In genomic region chr1:186182498-186183203, GRCm38 (mm10) we compare ENCODE assay signal across 9 mouse cellular contexts.
DNase-seq lines count a peak whose midpoint lies in the region; ATAC-seq and TF ChIP-seq lines count a peak whose summit lies in the region.
"Had no signal": no experiment of that assay in that cellular context is flagged by ENCODE, and none has a peak within 500 bp of the region (broad histone marks: within the 10 kb centered on the region; RNA-seq: fewer than 3 reads in every experiment).

No protein-coding gene starts in this region.

- H3K4me2 ChIP-seq in hindbrain, embryonic 15.5 days, result peak overlapping the region; percentile 48

- 22% methylated on average over 23 of the region's 23 CpGs for WGBS in hindbrain, embryonic 15.5 days

- H3K9me3 ChIP-seq in G1E (replicated peaks), result peaks cover 30% of the 10 kb centered on the region
- H3K9me3 ChIP-seq in hindbrain, embryonic 15.5 days, result no peaks in the 10 kb centered on the region

- H3K4me3 ChIP-seq in G1E (ENCODE audit: low read depth, low read length), result no peak overlapping the region
- peak overlapping the region; percentile 17 for H3K4me3 ChIP-seq in hindbrain, embryonic 15.5 days

- peak; percentile 54; the same call in 1 of the 2 replicates for ATAC-seq in G1E (ENCODE audit: extremely low read depth, insufficient number of reproducible peaks, low FRiP score, poor library complexity, severe bottlenecking)
- ATAC-seq in hindbrain, embryonic 15.5 days (ENCODE audit: low FRiP score, low read depth), result peak; percentile 81

- no peaks in the 10 kb centered on the region for H3K27me3 ChIP-seq in G1E (ENCODE audit: insufficient read depth, low read length)
- H3K27me3 ChIP-seq in hindbrain, embryonic 15.5 days, result no peaks in the 10 kb centered on the region
- H3K27me3 ChIP-seq: CH12.LX had no signal

- TF ChIP-seq CTCF in G1E (IDR thresholded peaks at IDR 0.05; ENCODE audit: low read depth, low read length), result no peak

- H3K27ac ChIP-seq in hindbrain, embryonic 15.5 days (replicated peaks), result peak overlapping the region; percentile 31; the same call in 1 of the 2 replicates

- no peak for DNase-seq in G1E (ENCODE audit: low spot score)
- DNase-seq in cerebellum, postnatal 25 days, result peak; percentile 39 to 55
- peak; percentile 67 for DNase-seq in gastrocnemius, adult 18-20 months (ENCODE audit: low spot score)
- peak; percentile 42 to 47 for DNase-seq in layer of hippocampus, postnatal 36 days
- DNase-seq in lung, postnatal 10 days, result peak; percentile 84
- peak; percentile 11 for DNase-seq in right cerebral cortex, adult 18-20 months
- no peak for DNase-seq in spleen, adult 12 weeks (ENCODE audit: low spot score)

- no peaks in the 10 kb centered on the region for H3K36me3 ChIP-seq in G1E (replicated peaks)
- no peaks in the 10 kb centered on the region for H3K36me3 ChIP-seq in hindbrain, embryonic 15.5 days

- 0 out of 2 replicates have a peak overlapping the region, but pooled peaks have one; percentile 26 for H3K9ac ChIP-seq in hindbrain, embryonic 15.5 days

- no peaks in the 10 kb centered on the region for H3K4me1 ChIP-seq in G1E (ENCODE audit: insufficient read depth, low read depth, low read length)
- H3K4me1 ChIP-seq in hindbrain, embryonic 15.5 days (replicated peaks), result peaks cover 15% of the 10 kb centered on the region

Comparison
In these comparisons a context has a peak if more than half of its experiments do, and no peak if none do; other contexts are left out.
1. DNase-seq: peak in cerebellum, postnatal 25 days (2 of 2), gastrocnemius, adult 18-20 months (single experiment), layer of hippocampus, postnatal 36 days (2 of 2), lung, postnatal 10 days (single experiment) and right cerebral cortex, adult 18-20 months (single experiment); none in G1E (single experiment) and spleen, adult 12 weeks (single experiment).